Mouse (Mus musculus) liver, embryonic 11.5 days (tissue): Measurements from ENCODE around the gene Lyst. TPM values are rescaled to one million over a fixed set of nuclear protein-coding genes. Genes with fewer than 3 reads are reported as not detected.
A peak's percentile ranks its signal among the peaks of the same experiment; 100 is the strongest.
"Not testable (repeated sequence)": the region's sequence is repeated elsewhere in the genome, so short reads cannot be mapped to it uniquely, and the experiment has no call there.

Source experiments
- ATAC-seq: fragments of 200-750 bp; cut with Nextera tagmentation; replicated peaks from 2 replicates; pipeline ENCODE4 v1.8.0; 2017; ENCODE audit warnings: moderate number of reproducible peaks, mild to moderate bottlenecking, moderate TSS enrichment, moderate library complexity; ENCODE audit not compliant: low FRiP score
- DNase-seq: peaks from one replicate; pipeline ENCODE4 v3.0.0-alpha.2; 2017; ENCODE audit warnings: low spot score
- H3K27ac ChIP-seq: fragments of 300-500 bp; sonication (generic); 2 replicates; pipeline ENCODE4 v1.5.1; 2014; ENCODE audit warnings: mild to moderate bottlenecking, low read depth, low read length, control low read depth
- H3K27me3 ChIP-seq: fragments of 300-500 bp; sonication (generic); replicated peaks from 2 replicates; pipeline ENCODE4 v1.6.1; 2014; ENCODE audit warnings: low read length, mixed read lengths; ENCODE audit not compliant: control insufficient read depth, insufficient read depth
- H3K36me3 ChIP-seq: fragments of 300-500 bp; sonication (generic); 2 replicates; pipeline ENCODE4 v1.6.1; 2014; ENCODE audit warnings: mild to moderate bottlenecking, low read length, moderate library complexity, mixed read lengths; ENCODE audit not compliant: control insufficient read depth, insufficient read depth
- H3K4me1 ChIP-seq: fragments of 300-500 bp; sonication (generic); replicated peaks from 2 replicates; pipeline ENCODE4 v1.6.1; 2014; ENCODE audit warnings: low read length, mixed read lengths; ENCODE audit not compliant: control insufficient read depth, insufficient read depth
- H3K4me2 ChIP-seq: fragments of 300-500 bp; sonication (generic); 2 replicates; pipeline ENCODE4 v1.6.1; 2014; ENCODE audit warnings: mild to moderate bottlenecking, control low read depth, moderate library complexity
- H3K4me3 ChIP-seq: fragments of 300-500 bp; sonication (generic); 2 replicates; pipeline ENCODE4 v1.5.1; 2014; ENCODE audit warnings: low read depth, low read length, control low read depth
- H3K9ac ChIP-seq: fragments of 300-500 bp; sonication (generic); 2 replicates; pipeline ENCODE4 v1.6.1; 2014; ENCODE audit warnings: low read depth, low read length, control low read depth
- H3K9me3 ChIP-seq: fragments of 300-500 bp; sonication (generic); 2 replicates; pipeline ENCODE4 v1.6.1; 2016; ENCODE audit warnings: low read length, inconsistent platforms, mixed read lengths; ENCODE audit not compliant: control insufficient read depth
- WGBS: fragments of 180-500 bp; shearing (Covaris S2); extraction: QIAGEN DNeasy Blood & Tissue Kit; methylation state at CpG from one replicate; pipeline ENCODE4 v1.1.7; 2014; 5-methylcytosine and 5-hydroxymethylcytosine counted together
- polyA plus RNA-seq: library from polyadenylated mRNA; unstranded; fragments of >200 nt; fragmentation: Nextera tagmentation; extraction: Ambion mirVana; gene quantifications from 2 replicates; pipeline ENCODE4 v1.2.1, GENCODE M21; 2014

Gene Lyst
- polyA plus RNA-seq: 1.8 and 2.0 TPM in 2 replicates

DNA sequence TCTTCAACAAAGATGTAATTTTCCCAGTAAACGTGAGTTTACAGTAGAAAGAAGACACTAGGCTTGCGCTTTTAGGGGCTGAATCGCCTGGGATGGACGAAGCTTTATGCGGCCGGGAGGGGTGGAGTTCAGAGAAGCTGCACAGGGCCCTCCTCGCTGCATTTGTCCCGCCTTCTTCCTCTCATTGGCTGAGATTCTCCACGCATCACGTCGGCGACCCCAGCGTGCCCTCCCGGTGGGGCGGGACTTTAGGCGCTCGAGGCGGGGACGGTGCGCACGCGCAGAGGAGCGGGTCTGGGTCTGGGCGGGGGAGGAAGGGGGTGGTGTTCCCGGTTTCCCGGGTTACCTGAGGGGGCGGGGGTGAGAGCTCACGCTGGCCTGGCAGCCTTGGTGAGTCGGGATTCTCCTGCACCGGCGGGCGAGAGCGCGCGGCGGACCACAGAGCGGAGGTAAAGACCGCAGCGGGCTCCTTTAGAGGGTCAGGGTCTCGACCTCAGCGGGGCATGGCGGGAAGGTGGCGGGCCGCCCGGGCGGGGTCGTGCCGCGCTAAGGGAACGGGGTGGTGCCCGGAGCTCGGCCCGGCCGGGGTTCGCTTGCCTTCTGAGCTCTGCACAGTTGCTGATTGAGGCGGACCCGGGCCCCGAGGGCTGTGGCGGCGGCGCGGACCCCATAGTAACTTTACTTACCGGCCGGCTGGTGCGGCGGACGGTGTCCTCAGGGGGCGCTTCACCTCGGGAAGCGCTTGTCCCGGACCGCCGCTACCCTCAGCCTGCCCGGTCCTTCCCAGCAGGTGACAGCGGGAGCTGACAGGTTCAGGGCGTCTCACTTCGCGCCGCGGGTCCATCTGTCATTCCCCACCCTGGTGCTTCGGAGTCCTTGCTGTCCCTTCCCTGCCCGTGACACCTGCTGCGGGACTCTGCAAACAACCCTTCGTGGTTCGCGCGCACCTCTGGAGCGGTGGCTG, at the start of gene Lyst:
TSS of gene Lyst (plus strand) at position 350 of the 964 bp plus-strand sequence.
- WGBS: under 1% methylated on average over 86 of the region's 88 CpGs

DNA sequence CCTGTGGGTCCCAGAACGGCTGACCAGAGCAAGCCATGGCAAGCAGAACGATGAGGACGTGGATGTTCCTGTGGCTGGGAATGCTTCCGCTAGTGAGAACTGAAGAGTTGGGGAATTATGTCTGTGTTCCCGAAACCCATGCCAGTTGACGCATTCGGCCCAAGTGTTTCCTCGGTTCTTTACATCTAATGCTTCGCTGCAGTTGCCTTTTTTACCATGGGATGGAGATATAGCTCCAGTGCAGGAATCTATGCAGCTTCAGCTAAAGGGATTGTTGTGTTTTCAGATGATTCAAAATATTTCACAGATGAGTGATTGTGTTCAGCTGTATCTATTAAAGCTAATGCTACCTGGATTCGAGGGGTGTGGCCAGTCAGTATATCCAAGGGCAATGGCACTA, 47.1 kb upstream of the Lyst start:
- DNase-seq, H3K27me3 ChIP-seq: not testable (repeated sequence)
- 95% methylated on average over 10 of the region's 10 CpGs for WGBS

More for the DNA sequence above, at the start of gene Lyst:
- H3K27ac ChIP-seq: 0 out of 2 replicates have a peak within 1 kb of the TSS, but pooled peaks have one; percentile 1
- H3K27me3 ChIP-seq: no peaks in the 10 kb centered on the region
- H3K4me2 ChIP-seq: peak within 1 kb of the TSS; percentile 93
- H3K36me3 ChIP-seq: no peaks in the 10 kb centered on the region
- peaks cover 13% of the 10 kb centered on the region; the same call in 1 of the 2 replicates for H3K4me1 ChIP-seq
- no peaks in the 10 kb centered on the region for H3K9me3 ChIP-seq
- peak within 1 kb of the TSS; percentile 70 for H3K9ac ChIP-seq
- peak within 1 kb of the TSS; percentile 75 for H3K4me3 ChIP-seq
- peak; percentile 98 for DNase-seq
- ATAC-seq: peak; percentile 96

DNA sequence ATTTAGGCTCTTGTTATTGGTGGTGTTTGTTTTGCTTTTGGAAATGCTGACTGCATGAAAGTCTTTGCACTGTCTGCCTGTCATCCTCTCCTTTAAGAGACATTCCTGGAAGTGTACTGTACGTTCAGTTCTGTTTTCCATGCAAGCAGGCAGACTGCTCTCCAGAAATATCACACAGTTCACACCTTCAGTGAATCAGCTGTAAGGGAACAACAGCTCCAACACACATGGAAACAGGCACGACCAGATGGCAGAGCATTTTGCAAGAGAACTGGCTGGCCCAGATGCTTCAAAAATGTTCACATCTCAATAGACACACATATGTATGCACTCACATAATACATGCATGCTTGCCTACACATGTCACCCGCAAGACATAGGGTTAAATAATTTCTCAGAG, 43.4 kb upstream of the Lyst start:
- no peak overlapping the region for H3K9ac ChIP-seq
- DNase-seq (no peak), ATAC-seq (no peak)
- no peaks in the 10 kb centered on the region for H3K9me3 ChIP-seq
- WGBS: 65% methylated on average over 3 of the region's 3 CpGs
- no peaks in the 10 kb centered on the region for H3K27me3 ChIP-seq
- no peak overlapping the region for H3K4me2 ChIP-seq
- H3K4me3 ChIP-seq: no peak overlapping the region
- H3K36me3 ChIP-seq: no peaks in the 10 kb centered on the region
- no peaks in the 10 kb centered on the region for H3K4me1 ChIP-seq
- no peak overlapping the region for H3K27ac ChIP-seq

More for the DNA sequence above, 47.1 kb upstream of the Lyst start:
- not testable (repeated sequence) for H3K4me1 ChIP-seq, H3K27ac ChIP-seq, H3K36me3 ChIP-seq, H3K4me2 ChIP-seq, ATAC-seq, H3K4me3 ChIP-seq, H3K9me3 ChIP-seq, H3K9ac ChIP-seq

DNA sequence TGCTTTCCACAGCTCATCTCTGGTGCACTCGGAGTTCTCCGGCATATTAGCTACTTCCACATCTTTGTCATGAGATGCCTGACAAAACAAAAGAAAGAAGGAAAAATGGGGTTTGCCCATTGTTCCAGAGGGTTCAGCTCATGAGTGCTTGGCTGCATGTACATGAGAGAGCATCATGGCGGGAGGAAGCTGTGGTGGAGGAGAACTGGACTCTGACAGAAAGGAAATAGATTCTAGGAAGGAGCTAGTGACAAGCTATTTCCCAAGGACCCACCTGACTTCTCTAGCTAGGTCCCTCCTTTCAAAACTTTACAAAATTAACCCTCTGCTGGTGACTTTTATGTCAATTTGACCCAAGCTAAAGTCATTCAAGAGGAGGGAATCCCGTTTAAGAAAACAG, 42.3 kb upstream of the Lyst start:
- ATAC-seq (no peak), DNase-seq (no peak)
- Histone ChIP-seq H3K4me1 (no peaks in the 10 kb centered on the region), H3K4me2 (no peak overlapping the region), H3K4me3 (no peak overlapping the region), H3K27me3 (no peaks in the 10 kb centered on the region), H3K27ac (no peak overlapping the region), H3K9ac (no peak overlapping the region), H3K36me3 (no peaks in the 10 kb centered on the region), H3K9me3 (no peaks in the 10 kb centered on the region)
- WGBS: 80% methylated on average over 4 of the region's 4 CpGs

DNA sequence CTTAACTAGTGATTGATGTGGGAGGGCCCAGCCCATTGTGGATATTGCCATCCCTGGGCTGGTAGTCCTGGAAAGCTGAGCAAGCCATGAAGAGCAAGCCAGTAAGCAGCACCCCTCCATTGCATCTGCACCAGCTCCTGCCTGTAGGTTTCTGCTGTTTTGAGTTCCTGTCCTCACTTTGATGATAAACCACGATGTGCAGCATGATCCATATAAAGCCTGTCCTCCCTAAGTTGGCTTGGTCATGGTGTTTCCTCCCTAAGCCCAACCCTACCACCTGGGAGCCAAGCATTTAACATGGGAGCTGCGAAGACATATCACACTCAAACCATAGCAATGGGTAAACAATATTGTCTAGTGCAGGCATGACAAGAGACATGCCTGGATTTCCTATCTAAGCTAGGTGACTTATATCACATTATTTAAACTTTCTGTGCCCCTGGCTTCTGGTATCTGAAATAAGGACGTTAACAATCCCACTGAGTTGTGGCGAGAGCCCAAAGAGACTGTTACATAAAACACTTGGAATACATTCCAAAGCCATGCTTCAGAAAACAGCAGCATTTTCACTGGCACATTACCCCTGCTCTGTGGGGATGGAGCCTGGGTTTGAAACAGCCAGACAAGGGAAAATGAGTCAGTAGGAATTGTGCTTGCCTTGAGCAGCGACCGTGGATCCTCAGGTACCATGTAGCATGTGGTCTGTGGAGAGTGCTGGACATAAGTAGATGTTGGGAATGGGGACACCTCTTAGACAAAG, 41.6 kb upstream of the Lyst start:
- H3K36me3 ChIP-seq: no peaks in the 10 kb centered on the region
- 84% methylated on average over 6 of the region's 6 CpGs for WGBS
- H3K9ac ChIP-seq: no peak overlapping the region
- no peaks in the 10 kb centered on the region for H3K9me3 ChIP-seq
- DNase-seq (no peak), ATAC-seq (no peak)
- H3K4me3 ChIP-seq: no peak overlapping the region
- H3K27ac ChIP-seq: no peak overlapping the region
- H3K4me2 ChIP-seq: no peak overlapping the region
- no peaks in the 10 kb centered on the region for H3K27me3 ChIP-seq
- no peaks in the 10 kb centered on the region for H3K4me1 ChIP-seq

DNA sequence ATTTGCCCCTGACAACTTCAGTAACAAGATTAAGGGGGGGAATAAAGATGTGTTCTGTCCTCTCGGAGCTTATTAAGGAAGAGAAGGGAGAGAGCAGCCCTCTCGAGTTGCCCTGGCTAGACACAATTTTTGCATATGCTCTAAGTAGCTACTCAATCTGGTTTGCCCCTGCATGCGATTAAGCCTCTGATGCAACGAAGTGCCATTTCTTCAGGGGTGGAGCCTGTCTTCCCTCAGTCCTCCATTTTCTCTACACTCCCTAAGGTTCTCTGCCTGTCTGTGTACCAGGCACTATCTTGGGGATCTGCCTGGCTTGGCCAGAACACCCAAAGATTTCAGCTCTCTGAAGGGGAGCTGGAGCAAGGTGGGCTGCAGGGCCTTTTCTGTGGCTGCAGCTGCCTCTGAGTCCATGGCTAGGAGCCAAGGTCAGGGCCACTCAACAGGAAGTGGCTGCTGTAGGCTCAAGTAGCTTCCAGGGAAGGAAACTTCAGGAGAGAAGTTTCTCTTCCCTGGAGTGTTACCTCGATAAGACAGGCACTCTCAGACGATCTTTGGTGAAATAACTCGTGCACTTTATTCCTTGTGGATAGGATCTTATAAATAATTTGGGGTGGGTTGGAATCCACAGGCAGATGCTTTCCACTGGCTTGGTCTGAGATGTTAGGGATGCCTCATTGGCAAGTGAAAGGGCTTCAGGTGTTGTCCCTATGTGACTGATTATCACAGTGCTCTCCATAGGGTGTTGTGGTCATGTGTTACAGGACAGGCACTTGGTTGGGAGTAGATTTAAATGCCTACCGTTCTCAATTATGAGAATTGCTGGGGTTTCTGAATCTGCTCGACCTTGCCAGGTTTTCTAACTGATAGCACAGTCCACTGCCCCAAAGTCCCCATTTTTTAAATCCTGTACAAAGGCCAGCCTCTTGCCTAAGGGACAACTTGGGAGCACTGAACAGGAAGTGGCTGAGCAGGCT, 40.2 kb upstream of the Lyst start:
- DNase-seq (no peak), ATAC-seq (no peak)
- no peak overlapping the region for H3K4me2 ChIP-seq
- H3K9me3 ChIP-seq: no peaks in the 10 kb centered on the region
- no peak overlapping the region for H3K27ac ChIP-seq
- H3K36me3 ChIP-seq: no peaks in the 10 kb centered on the region
- H3K4me3 ChIP-seq: no peak overlapping the region
- H3K4me1 ChIP-seq: no peaks in the 10 kb centered on the region
- H3K9ac ChIP-seq: no peak overlapping the region
- H3K27me3 ChIP-seq: no peaks in the 10 kb centered on the region
- 70% methylated on average over 9 of the region's 9 CpGs for WGBS

DNA sequence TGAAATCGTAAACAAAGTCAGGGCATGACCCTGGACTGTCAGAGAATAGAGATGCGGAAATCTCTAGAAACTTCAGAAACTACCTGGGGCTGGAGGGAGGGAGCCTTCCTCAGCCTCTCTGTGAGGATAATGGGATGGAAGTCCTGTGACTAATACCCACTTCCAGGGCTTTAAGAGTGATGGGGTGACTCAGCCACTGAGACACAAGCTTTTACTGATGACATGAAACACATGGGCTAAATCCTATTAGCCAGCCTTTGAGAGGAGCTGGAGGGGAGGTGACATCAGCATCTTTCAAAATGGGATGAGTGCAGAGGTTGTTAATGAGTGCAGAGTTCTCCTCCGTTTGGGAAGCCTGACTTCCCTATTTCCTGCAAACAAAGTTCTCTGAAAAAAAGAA, 38.2 kb upstream of the Lyst start:
- H3K9ac ChIP-seq: no peak overlapping the region
- no peak overlapping the region for H3K4me3 ChIP-seq
- no peaks in the 10 kb centered on the region for H3K27me3 ChIP-seq
- H3K4me2 ChIP-seq: no peak overlapping the region
- H3K9me3 ChIP-seq: no peaks in the 10 kb centered on the region
- H3K36me3 ChIP-seq: no peaks in the 10 kb centered on the region
- H3K27ac ChIP-seq: no peak overlapping the region
- no peaks in the 10 kb centered on the region for H3K4me1 ChIP-seq
- DNase-seq: no peak
- 46% methylated on average over 3 of the region's 3 CpGs for WGBS
- ATAC-seq: no peak

DNA sequence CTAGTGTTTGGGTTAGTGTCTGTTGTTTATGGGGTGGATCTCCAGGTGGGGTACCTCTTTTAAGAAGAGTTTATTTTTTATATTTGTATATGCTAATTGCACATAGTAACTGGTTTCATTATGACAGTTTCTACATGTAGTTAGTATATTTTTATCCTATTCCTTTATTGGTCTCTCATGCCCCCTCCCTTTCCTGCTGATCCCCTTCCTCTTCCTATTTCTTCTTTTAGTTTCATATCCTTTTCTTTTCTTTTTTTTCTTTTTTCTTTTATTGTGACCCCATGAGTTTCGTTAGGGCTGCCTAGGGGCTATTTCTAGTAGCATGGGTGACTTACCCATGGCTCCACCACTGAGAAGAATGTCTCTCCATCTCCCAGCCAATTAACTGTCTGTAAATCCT, 36.5 kb upstream of the Lyst start:
- Histone ChIP-seq H3K4me2 (no peak overlapping the region), H3K9me3 (no peaks in the 10 kb centered on the region), H3K27me3 (no peaks in the 10 kb centered on the region), H3K4me3 (no peak overlapping the region), H3K4me1 (no peaks in the 10 kb centered on the region), H3K36me3 (no peaks in the 10 kb centered on the region), H3K9ac (no peak overlapping the region), H3K27ac (no peak overlapping the region)
- DNase-seq (no peak), ATAC-seq (no peak)
- 35% methylated on average over 1 of the region's 1 CpGs for WGBS
